Mouse (Mus musculus) kidney, adult 2 months (tissue): ENCODE results near the gene Vdr. TPM values are rescaled to one million over a fixed set of nuclear protein-coding genes. Genes with fewer than 3 reads are reported as not detected.

Experiments used
- DNase-seq: peaks from one replicate; pipeline ENCODE4 v3.0.0; 2021
- H3K27ac ChIP-seq: fragments of 200-500 bp; 2 replicates; pipeline ENCODE4 v1.5.1; 2012; ENCODE audit warnings: low read depth, low read length, control low read depth, inconsistent platforms; ENCODE audit not compliant: insufficient read depth
- H3K27me3 ChIP-seq: fragments of 200-500 bp; replicated peaks from 2 replicates; pipeline ENCODE4 v1.6.1; 2012; ENCODE audit warnings: mild to moderate bottlenecking, moderate library complexity, low read length, inconsistent platforms; ENCODE audit not compliant: control insufficient read depth, insufficient read depth
- H3K36me3 ChIP-seq: fragments of 200-500 bp; 2 replicates; pipeline ENCODE4 v1.6.1; 2012; ENCODE audit warnings: mild to moderate bottlenecking, moderate library complexity, low read length, inconsistent platforms; ENCODE audit not compliant: control insufficient read depth, insufficient read depth
- H3K4me1 ChIP-seq: fragments of 200-500 bp; 2 replicates; pipeline ENCODE4 v1.6.1; 2011; ENCODE audit warnings: low read length; ENCODE audit not compliant: control insufficient read depth, insufficient read depth
- H3K4me3 ChIP-seq: fragments of 200-500 bp; 2 replicates; pipeline ENCODE4 v1.5.1; 2011; ENCODE audit warnings: mild to moderate bottlenecking, low read depth, low read length, control low read depth; ENCODE audit not compliant: insufficient read depth
- CTCF ChIP-seq: fragments of 200-500 bp; conservative IDR thresholded peaks from 2 replicates; pipeline ENCODE4 v1.5.1; 2011; ENCODE audit warnings: low read depth, mild to moderate bottlenecking, control low read depth, low read length, moderate library complexity, mixed read lengths; ENCODE audit not compliant: insufficient read depth, insufficient read length
- POLR2A ChIP-seq: fragments of 200-500 bp; IDR thresholded peaks from one replicate; pipeline ENCODE4 v1.6.1; 2011; ENCODE audit warnings: low read depth, low read length, control low read depth
- WGBS: fragments of 180-500 bp; shearing (Covaris S2); methylation state at CpG from one replicate; pipeline ENCODE4 v1.1.7; 2018; 5-methylcytosine and 5-hydroxymethylcytosine counted together
- polyA plus RNA-seq: library from polyadenylated mRNA; depleted of rRNA; stranded (reverse); fragments of >200 nt; gene quantifications from 2 replicates; pipeline ENCODE4 v1.2.3, GENCODE M21; 2012

The Vdr gene
- polyA plus RNA-seq, 1 experiment, result 96.6 TPM

GRCm38 (mm10) chr15:97862881-97863493 is 47.4 kb downstream of the Vdr start:
- no peak for DNase-seq
- Histone ChIP-seq H3K27ac (no peak overlapping the region), H3K27me3 (no peaks in the 10 kb centered on the region), H3K4me3 (no peak overlapping the region), H3K36me3 (peaks cover 13% of the 10 kb centered on the region), H3K4me1 (no peaks in the 10 kb centered on the region)
- WGBS, result 76% methylated on average over 14 of the region's 14 CpGs
- TF ChIP-seq POLR2A (no peak), CTCF (no peak)

GRCm38 (mm10) chr15:97860353-97860752 is 50.1 kb downstream of the Vdr start:
- WGBS, result 71% methylated on average over 3 of the region's 3 CpGs
- Histone ChIP-seq H3K4me1 (no peaks in the 10 kb centered on the region), H3K27me3 (no peaks in the 10 kb centered on the region), H3K36me3 (no peaks in the 10 kb centered on the region; the same call in 1 of the 2 replicates), H3K4me3 (no peak overlapping the region), H3K27ac (no peak overlapping the region)
- peak; percentile 80 for DNase-seq
- TF ChIP-seq POLR2A (no peak), CTCF (no peak)

- H3K4me3 ChIP-seq, result no peak overlapping the region
- 83% methylated on average over 4 of the region's 4 CpGs for WGBS
- no peaks in the 10 kb centered on the region for H3K27me3 ChIP-seq
- no peaks in the 10 kb centered on the region for H3K4me1 ChIP-seq
- no peaks in the 10 kb centered on the region; the same call in 1 of the 2 replicates for H3K36me3 ChIP-seq
- TF ChIP-seq POLR2A (no peak), CTCF (no peak)
- no peak overlapping the region for H3K27ac ChIP-seq
- DNase-seq, result no peak
Observed at GRCm38 (mm10) chr15:97858431-97858830, 52.0 kb downstream of the Vdr start.

GRCm38 (mm10) chr15:97854551-97854950 is 55.9 kb downstream of the Vdr start:
- no peak for TF ChIP-seq CTCF
- no peak for TF ChIP-seq POLR2A
- H3K27me3 ChIP-seq, result no peaks in the 10 kb centered on the region
- 43% methylated on average over 6 of the region's 6 CpGs for WGBS
- no peaks in the 10 kb centered on the region for H3K4me1 ChIP-seq
- no peak overlapping the region for H3K4me3 ChIP-seq
- H3K36me3 ChIP-seq, result no peaks in the 10 kb centered on the region
- DNase-seq, result peak; percentile 46
- H3K27ac ChIP-seq, result no peak overlapping the region

GRCm38 (mm10) chr15:97854059-97854458 is 56.4 kb downstream of the Vdr start:
- TF ChIP-seq CTCF (no peak), POLR2A (no peak)
- Histone ChIP-seq H3K4me3 (no peak overlapping the region), H3K27ac (no peak overlapping the region), H3K4me1 (no peaks in the 10 kb centered on the region), H3K36me3 (no peaks in the 10 kb centered on the region), H3K27me3 (no peaks in the 10 kb centered on the region)
- no peak for DNase-seq
- 43% methylated on average over 8 of the region's 8 CpGs for WGBS

GRCm38 (mm10) chr15:97852291-97852690 is 58.1 kb downstream of the Vdr start:
- Histone ChIP-seq H3K4me3 (no peak overlapping the region), H3K27ac (no peak overlapping the region), H3K36me3 (no peaks in the 10 kb centered on the region), H3K27me3 (no peaks in the 10 kb centered on the region), H3K4me1 (no peaks in the 10 kb centered on the region)
- no peak for TF ChIP-seq POLR2A
- TF ChIP-seq CTCF, result no peak
- DNase-seq, result no peak
- 98% methylated on average over 3 of the region's 3 CpGs for WGBS

- H3K27ac ChIP-seq, result no peak overlapping the region
- no peaks in the 10 kb centered on the region for H3K4me1 ChIP-seq
- DNase-seq, result no peak
- H3K4me3 ChIP-seq, result no peak overlapping the region
- 94% methylated on average over 5 of the region's 5 CpGs for WGBS
- H3K27me3 ChIP-seq, result no peaks in the 10 kb centered on the region
- TF ChIP-seq CTCF, result no peak
- no peak for TF ChIP-seq POLR2A
- H3K36me3 ChIP-seq, result no peaks in the 10 kb centered on the region
Observed at GRCm38 (mm10) chr15:97851011-97851410, 59.4 kb downstream of the Vdr start.

- Histone ChIP-seq H3K4me3 (no peak overlapping the region), H3K36me3 (no peaks in the 10 kb centered on the region), H3K4me1 (no peaks in the 10 kb centered on the region), H3K27ac (no peak overlapping the region), H3K27me3 (no peaks in the 10 kb centered on the region)
- WGBS, result 19% methylated on average over 2 of the region's 2 CpGs
- peak; percentile 48 for DNase-seq
- peak; percentile 50; the same call in 1 of the 2 replicates for TF ChIP-seq CTCF
- TF ChIP-seq POLR2A, result no peak
Observed at GRCm38 (mm10) chr15:97850441-97850840, 60.0 kb downstream of the Vdr start.
